ENCODE assay signal across 13 mouse cellular contexts in the genomic region with DNA sequence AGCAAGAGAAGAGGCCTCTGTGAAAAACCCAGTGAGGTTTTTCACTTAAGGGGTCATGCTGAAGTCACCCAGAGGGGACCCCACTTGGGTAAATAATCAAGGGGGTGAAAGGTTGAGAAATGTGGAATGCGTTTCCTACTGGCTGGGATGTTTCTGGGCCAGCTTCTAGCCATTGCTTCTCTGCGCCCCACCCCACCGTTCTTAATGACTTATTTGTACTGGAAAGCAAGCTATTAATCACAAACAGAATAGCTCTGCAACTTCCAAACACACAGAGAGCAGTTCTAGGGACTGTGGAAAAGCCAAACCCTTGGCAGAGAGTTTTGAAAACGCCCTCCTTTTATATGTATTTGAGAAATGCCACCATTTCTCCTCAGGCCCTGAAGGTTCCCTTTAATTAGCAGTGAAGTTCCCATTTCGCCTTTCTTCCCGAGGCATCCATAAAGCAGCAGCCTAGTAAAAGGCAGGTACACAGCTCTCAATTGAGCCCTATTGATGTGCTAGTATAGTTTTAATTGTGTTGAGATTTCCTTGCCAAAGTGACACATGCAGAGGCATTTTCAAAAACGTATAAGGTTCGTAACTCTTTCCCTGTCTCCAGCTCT.
DNase-seq lines count a peak whose midpoint lies in the region; ATAC-seq and TF ChIP-seq lines count a peak whose summit lies in the region.
"Had no signal": no experiment of that assay in that cellular context is flagged by ENCODE, and none has a peak within 500 bp of the region (broad histone marks: within the 10 kb centered on the region; RNA-seq: fewer than 3 reads in every experiment).

No protein-coding gene starts in this region.

- no peak for TF ChIP-seq CTCF in embryonic fibroblast, embryonic 13.5 days (IDR thresholded peaks at IDR 0.05; ENCODE audit: borderline replicate concordance, insufficient read depth, low read length)

- no peak overlapping the region for H3K4me2 ChIP-seq in embryonic facial prominence, embryonic 14.5 days (ENCODE audit: low read depth, low read length)
- peak overlapping the region; percentile 24; the same call in 1 of the 2 replicates for H3K4me2 ChIP-seq in kidney, embryonic 16.5 days (replicated peaks; ENCODE audit: low read depth, low read length)
- H3K4me2 ChIP-seq: embryonic facial prominence, embryonic 12.5 days; liver, embryonic 13.5 days had no signal

- 0 out of 2 replicates have a peak, but pooled peaks cover 9% of the 10 kb centered on the region for H3K9me3 ChIP-seq in embryonic facial prominence, embryonic 14.5 days (ENCODE audit: control insufficient read depth, low read length)
- peaks cover 19% of the 10 kb centered on the region for H3K9me3 ChIP-seq in embryonic facial prominence, embryonic 10.5 days
- H3K9me3 ChIP-seq in kidney, embryonic 16.5 days (ENCODE audit: low read length) = peaks cover 15% of the 10 kb centered on the region; the same call in 1 of the 2 replicates
- H3K9me3 ChIP-seq: liver, embryonic 13.5 days; neural tube, embryonic 12.5 days had no signal

- no peak for ATAC-seq in embryonic facial prominence, embryonic 14.5 days (ENCODE audit: low read depth)
- peak; percentile 4; the same call in 1 of the 2 replicates for ATAC-seq in kidney, embryonic 16.5 days (ENCODE audit: low FRiP score, low TSS enrichment)
- no peak for ATAC-seq in inflammation-experienced regulatory T-cells, adult 6 months
- ATAC-seq: Patski had no signal

- H3K4me1 ChIP-seq in embryonic facial prominence, embryonic 14.5 days (ENCODE audit: control insufficient read depth, insufficient read depth, low read length) = peaks cover 28% of the 10 kb centered on the region
- H3K4me1 ChIP-seq in embryonic facial prominence, embryonic 10.5 days = peaks cover 45% of the 10 kb centered on the region
- peaks cover 7% of the 10 kb centered on the region; the same call in 1 of the 2 replicates for H3K4me1 ChIP-seq in embryonic fibroblast, embryonic 13.5 days (ENCODE audit: control insufficient read depth, insufficient read depth, low read length)
- peaks cover 37% of the 10 kb centered on the region for H3K4me1 ChIP-seq in kidney, embryonic 16.5 days (ENCODE audit: insufficient read depth, low read length)
- H3K4me1 ChIP-seq: liver, embryonic 13.5 days had no signal

- TF ChIP-seq POLR2A in embryonic fibroblast, embryonic 13.5 days (IDR thresholded peaks at IDR 0.05; ENCODE audit: low read depth, low read length) = no peak

- no peak overlapping the region for H3K4me3 ChIP-seq in embryonic facial prominence, embryonic 14.5 days (ENCODE audit: low read depth, low read length)
- H3K4me3 ChIP-seq in embryonic facial prominence, embryonic 10.5 days = no peak overlapping the region
- H3K4me3 ChIP-seq in embryonic fibroblast, embryonic 13.5 days (ENCODE audit: insufficient read depth, low read length) = no peak overlapping the region
- H3K4me3 ChIP-seq in kidney, embryonic 16.5 days (ENCODE audit: low read length) = no peak overlapping the region
- H3K4me3 ChIP-seq: embryonic facial prominence, embryonic 12.5 days; gastrocnemius, adult 2 months; liver, embryonic 13.5 days; neural tube, embryonic 12.5 days had no signal

- DNase-seq in embryonic facial prominence, embryonic 14.5 days (ENCODE audit: low spot score) = peak; percentile 13
- DNase-seq in embryonic facial prominence, embryonic 10.5 days (ENCODE audit: low spot score) = no peak
- DNase-seq in lung, postnatal 36 days = peak; percentile 78
- no peak for DNase-seq in ovary, adult 18-20 months (ENCODE audit: low spot score)
- no peak for DNase-seq in gastrocnemius, adult 8-10 months (ENCODE audit: low spot score in 2 of 2)
- DNase-seq: gastrocnemius, adult 2 months; liver, embryonic 13.5 days had no signal

- H3K9ac ChIP-seq in embryonic facial prominence, embryonic 14.5 days (ENCODE audit: low read depth, low read length) = no peak overlapping the region
- H3K9ac ChIP-seq in kidney, embryonic 16.5 days (replicated peaks; ENCODE audit: low read length) = no peak overlapping the region
- H3K9ac ChIP-seq: embryonic facial prominence, embryonic 12.5 days; liver, embryonic 13.5 days; neural tube, embryonic 12.5 days had no signal

- 42% methylated on average over 8 of the region's 8 CpGs for WGBS in embryonic facial prominence, embryonic 14.5 days
- WGBS in embryonic facial prominence, embryonic 10.5 days = 69% methylated on average over 8 of the region's 8 CpGs
- 31% methylated on average over 8 of the region's 8 CpGs for WGBS in kidney, embryonic 16.5 days

- H3K36me3 ChIP-seq in embryonic facial prominence, embryonic 14.5 days (ENCODE audit: control insufficient read depth, insufficient read depth, low read length) = no peaks in the 10 kb centered on the region
- H3K36me3 ChIP-seq in embryonic facial prominence, embryonic 10.5 days (replicated peaks) = no peaks in the 10 kb centered on the region
- H3K36me3 ChIP-seq in kidney, embryonic 16.5 days (ENCODE audit: insufficient read depth, low read length) = no peaks in the 10 kb centered on the region
- H3K36me3 ChIP-seq: embryonic facial prominence, embryonic 12.5 days; liver, embryonic 13.5 days; neural tube, embryonic 12.5 days had no signal

- no peaks in the 10 kb centered on the region for H3K27me3 ChIP-seq in embryonic facial prominence, embryonic 14.5 days (replicated peaks; ENCODE audit: control insufficient read depth, insufficient read depth, low read length)
- H3K27me3 ChIP-seq in embryonic facial prominence, embryonic 10.5 days (replicated peaks; ENCODE audit: low read depth, poor library complexity, severe bottlenecking) = 0 out of 2 replicates have a peak, but pooled peaks cover 7% of the 10 kb centered on the region
- H3K27me3 ChIP-seq in kidney, embryonic 16.5 days (ENCODE audit: insufficient read depth, low read length) = no peaks in the 10 kb centered on the region; the same call in 1 of the 2 replicates
- H3K27me3 ChIP-seq: embryonic facial prominence, embryonic 12.5 days; liver, embryonic 13.5 days; neural tube, embryonic 12.5 days; Patski had no signal

- H3K27ac ChIP-seq in embryonic facial prominence, embryonic 14.5 days (replicated peaks; ENCODE audit: low read depth, low read length) = peak overlapping the region; percentile 16; the same call in 1 of the 2 replicates
- H3K27ac ChIP-seq in embryonic facial prominence, embryonic 10.5 days (replicated peaks) = no peak overlapping the region; the same call in 1 of the 2 replicates
- H3K27ac ChIP-seq in embryonic fibroblast, embryonic 13.5 days (ENCODE audit: insufficient read depth, low read length) = peak overlapping the region; percentile 78
- peak overlapping the region; percentile 69 for H3K27ac ChIP-seq in kidney, embryonic 16.5 days (ENCODE audit: low read length)
- H3K27ac ChIP-seq: embryonic facial prominence, embryonic 12.5 days; gastrocnemius, adult 2 months; liver, embryonic 13.5 days; neural tube, embryonic 12.5 days had no signal

Comparison
In these comparisons a context has a peak if more than half of its experiments do, and no peak if none do; other contexts are left out.
1. DNase-seq: peak in embryonic facial prominence, embryonic 14.5 days (single experiment) and lung, postnatal 36 days (single experiment); none in embryonic facial prominence, embryonic 10.5 days (single experiment), ovary, adult 18-20 months (single experiment) and gastrocnemius, adult 8-10 months (0 of 2).